Mouse (Mus musculus) erythroid progenitor cell, adult 5-6 weeks (primary cell): Measurements from ENCODE around the gene Cib3. TPM values are rescaled to one million over a fixed set of nuclear protein-coding genes. Genes with fewer than 3 reads are reported as not detected.

Experiments used
- ATAC-seq: replicated peaks from 2 replicates; pipeline ENCODE4 v1.8.0; 2016; ENCODE audit warnings: moderate number of reproducible peaks, mild to moderate bottlenecking, moderate TSS enrichment, inconsistent platforms; ENCODE audit not compliant: poor library complexity, low FRiP score, severe bottlenecking
- total RNA-seq, 2 experiments: library from RNA; stranded (forward) in 1 of 2; stranded (reverse) in 1 of 2; fragments of 150-400 nt in 1 of 2; fragments of 186-747, 209-891 nt in 1 of 2; gene quantifications; 2 replicates each; pipeline versions ENCODE4 v1.2.3 to v1.2.4; 2015 to 2017; ENCODE audit warnings: low replicate concordance in 2 of 2

Cib3 gene
- total RNA-seq, 2 experiments from 2014 or later: not detected

- no peak for ATAC-seq
Observed at GRCm38 (mm10) chr8:72211846-72212245, 791 bp downstream of the Cib3 start.

DNA sequence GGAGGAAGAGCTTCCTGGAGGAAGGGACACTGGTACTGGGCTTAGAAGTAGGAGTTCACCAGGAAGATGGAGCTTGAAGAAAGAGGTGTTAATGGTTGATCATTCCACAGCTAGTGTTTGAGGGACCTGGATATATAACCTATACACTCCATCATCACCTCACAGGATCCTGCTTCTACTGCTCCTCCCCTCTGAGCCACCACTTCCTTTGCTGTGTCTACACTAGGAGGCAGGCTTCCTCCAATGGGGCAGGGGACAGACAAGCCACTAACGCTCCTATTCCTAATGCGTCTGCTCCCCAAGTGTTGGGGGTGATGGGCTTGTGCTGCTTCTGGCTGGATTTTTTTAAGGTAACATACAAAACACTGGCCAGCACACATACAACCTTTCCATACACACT is 1.9 kb downstream of the Cib3 start:
- ATAC-seq: no peak

- ATAC-seq: no peak
Observed at GRCm38 (mm10) chr8:72210222-72210621, 2.4 kb downstream of the Cib3 start.

DNA sequence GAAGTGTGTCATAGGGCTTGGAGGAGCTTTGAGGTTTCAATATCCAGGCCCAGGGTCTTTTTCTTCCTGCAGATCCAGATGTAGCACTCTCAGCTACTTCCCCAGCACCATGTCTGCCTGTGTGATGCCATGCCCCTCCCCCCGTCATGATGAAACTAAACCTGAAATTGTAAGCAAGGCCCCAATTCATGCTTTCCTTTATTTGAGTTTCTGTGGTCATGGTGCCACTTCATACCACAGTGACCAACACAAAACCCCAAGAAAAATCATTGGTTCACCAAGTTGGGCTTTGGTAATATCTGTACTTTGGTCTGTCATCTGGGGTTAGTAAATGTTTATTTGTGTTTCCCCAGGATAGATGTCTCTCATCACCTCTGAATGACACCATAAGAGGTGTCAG is 4.1 kb downstream of the Cib3 start:
- ATAC-seq: no peak

GRCm38 (mm10) chr8:72197997-72198396 is 14.6 kb downstream of the Cib3 start:
- ATAC-seq: 0 out of 2 replicates have a peak, but pooled peaks have one; percentile 31

- no peak for ATAC-seq
Observed at GRCm38 (mm10) chr8:72192065-72192464, 20.6 kb downstream of the Cib3 start.

GRCm38 (mm10) chr8:72190215-72190539 is 22.5 kb downstream of the Cib3 start:
- 0 out of 2 replicates have a peak, but pooled peaks have one; percentile 20 for ATAC-seq

DNA sequence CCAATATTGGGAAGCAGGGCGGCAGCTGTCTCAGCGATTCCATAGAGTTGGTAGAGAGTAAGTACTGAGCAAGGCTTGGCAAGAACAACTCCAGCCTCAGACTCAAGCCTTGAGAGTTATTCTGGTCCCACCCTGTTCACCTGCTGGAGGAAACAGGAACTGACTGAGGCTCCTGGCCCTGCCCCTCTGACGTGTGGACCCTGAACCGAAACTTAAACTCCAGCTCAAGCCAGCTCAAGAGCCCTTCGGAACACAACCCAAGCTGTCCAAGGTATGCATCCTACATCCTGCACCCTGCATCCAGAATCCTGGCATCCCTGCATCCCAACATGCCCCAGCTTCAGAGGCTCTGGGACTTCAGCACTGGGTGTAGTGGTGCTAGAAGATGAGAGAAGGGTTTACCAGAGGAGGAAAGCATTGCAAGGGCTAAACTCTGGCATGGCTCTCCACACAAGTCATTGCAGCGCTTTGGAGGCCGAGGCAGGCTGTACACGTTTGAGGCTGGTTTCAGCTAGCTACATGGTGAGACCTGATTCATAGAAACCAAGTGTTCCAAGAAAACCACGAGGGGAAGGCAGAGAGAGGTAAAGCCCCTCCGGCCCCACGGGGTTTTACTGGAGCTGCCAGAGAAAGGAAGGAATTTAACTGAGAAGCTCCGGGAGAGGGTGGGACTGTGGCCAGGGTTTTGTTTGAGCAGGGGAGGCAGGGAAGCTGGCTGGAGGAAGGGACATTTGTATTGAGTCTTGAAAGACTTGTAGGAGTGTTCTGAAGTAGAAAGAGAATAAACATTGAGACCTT is 23.0 kb downstream of the Cib3 start, which contains the start of gene Hsh2d:
Gene Hsh2d, plus strand, starts transcription at position 222 of the 798 bp plus-strand sequence.
- ATAC-seq: peak; percentile 92

- no peak for ATAC-seq
Observed at GRCm38 (mm10) chr8:72187793-72188331, 24.8 kb downstream of the Cib3 start.

- ATAC-seq: no peak
Observed at GRCm38 (mm10) chr8:72183554-72184202, 29.0 kb downstream of the Cib3 start.

GRCm38 (mm10) chr8:72177346-72177925 is 35.2 kb downstream of the Cib3 start:
- ATAC-seq: 0 out of 2 replicates have a peak, but pooled peaks have one; percentile 50

GRCm38 (mm10) chr8:72169681-72170249 is 42.9 kb downstream of the Cib3 start:
- no peak for ATAC-seq

DNA sequence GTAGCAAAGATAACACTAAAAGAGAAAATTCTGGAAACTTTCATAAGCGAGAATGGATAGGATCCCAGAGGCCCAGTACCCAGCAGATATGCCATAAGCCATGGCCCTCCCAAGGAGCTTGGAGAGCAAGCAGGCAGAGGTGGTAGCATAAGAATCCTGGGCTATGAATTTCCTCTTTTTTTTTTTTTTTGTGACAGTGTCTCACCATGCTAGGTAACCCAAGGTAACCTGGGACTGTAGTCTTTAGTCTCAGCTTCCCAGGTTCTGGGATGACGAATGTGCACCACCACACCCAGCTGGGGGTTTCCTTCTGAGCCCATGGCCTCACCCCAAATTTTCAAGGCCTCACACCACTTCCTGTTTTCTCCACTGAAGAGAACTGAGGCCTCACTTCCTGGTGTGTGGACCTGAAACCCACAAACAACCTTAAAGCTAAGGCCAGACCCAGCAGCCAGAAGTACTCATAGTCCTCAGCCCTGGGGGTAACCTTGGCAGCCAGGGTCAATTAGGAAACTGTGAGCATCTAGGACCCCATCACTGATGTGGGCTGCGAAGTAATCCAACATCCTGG is 43.5 kb downstream of the Cib3 start:
- ATAC-seq: no peak

DNA sequence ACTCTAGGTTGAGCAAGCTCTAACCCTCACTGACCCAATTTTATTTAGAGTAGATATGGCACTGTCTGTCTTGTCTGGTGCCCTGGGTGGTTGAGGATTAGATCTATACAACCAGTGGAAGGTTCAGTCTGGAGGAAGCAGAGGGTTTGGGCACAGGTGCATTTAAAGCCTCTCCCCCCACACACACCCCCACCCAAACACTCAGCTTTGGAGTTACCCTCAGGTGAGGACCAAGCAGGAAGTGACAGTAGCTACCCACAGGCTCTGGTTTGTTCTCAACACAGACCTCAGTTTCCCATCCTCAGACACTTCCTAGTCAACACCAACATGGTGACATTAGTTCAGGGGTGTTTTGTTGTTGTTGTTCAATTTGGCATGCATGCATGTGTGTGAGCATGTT is 49.8 kb downstream of the Cib3 start:
- no peak for ATAC-seq

- peak; percentile 91 for ATAC-seq
Observed at GRCm38 (mm10) chr8:72160707-72161697, 51.6 kb downstream of the Cib3 start, which contains the start of gene Rab8a. TSS of gene Rab8a (plus strand) at chr8:72161200.

DNA sequence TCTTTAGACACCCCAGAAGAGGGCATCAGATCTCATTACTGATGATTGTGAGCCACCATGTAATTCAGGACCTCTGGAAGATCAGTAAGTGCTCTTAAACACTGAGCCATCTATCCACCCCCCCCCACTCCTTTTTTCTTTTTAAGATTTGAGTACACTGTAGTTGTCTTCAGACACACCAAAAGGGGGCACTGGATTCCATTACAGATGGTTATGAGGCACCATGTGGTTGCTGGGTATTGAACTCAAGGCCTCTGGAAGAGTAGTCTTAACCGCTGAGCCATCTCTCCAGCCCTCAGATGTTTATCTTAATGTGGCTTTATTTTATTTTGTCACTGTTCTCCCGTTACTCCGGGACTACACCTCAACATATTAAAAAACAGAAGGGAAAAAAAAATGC is 52.6 kb downstream of the Cib3 start:
- ATAC-seq: no peak

DNA sequence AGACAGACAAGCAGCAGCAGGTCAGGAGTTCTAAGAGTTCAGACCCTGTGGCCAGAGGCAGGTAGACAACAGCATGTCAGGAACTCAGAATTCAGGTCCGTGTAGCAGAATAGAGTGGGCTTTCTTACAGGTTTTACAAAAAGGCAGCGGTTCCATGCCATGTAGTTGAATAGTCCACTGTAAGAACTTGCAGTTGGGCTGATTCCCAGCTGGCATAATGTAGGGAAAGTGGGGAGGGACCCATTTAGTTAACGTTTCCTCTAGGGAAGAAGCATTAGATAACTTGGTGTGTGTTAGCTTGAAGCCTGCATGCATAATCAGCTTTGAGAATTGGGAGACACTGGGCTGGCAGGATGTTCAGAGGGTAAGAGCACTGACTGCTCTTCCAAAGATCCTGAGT is 53.9 kb downstream of the Cib3 start:
- ATAC-seq: no peak

GRCm38 (mm10) chr8:72158096-72158495 is 54.5 kb downstream of the Cib3 start:
- ATAC-seq: no peak
